Mouse (Mus musculus): ENCODE measurements around the gene Rep15. TPM values are rescaled to one million over a fixed set of nuclear protein-coding genes. Genes with fewer than 3 reads are reported as not detected.

Rep15 gene
- 2.4 TPM for polyA plus RNA-seq (2021)

DNA sequence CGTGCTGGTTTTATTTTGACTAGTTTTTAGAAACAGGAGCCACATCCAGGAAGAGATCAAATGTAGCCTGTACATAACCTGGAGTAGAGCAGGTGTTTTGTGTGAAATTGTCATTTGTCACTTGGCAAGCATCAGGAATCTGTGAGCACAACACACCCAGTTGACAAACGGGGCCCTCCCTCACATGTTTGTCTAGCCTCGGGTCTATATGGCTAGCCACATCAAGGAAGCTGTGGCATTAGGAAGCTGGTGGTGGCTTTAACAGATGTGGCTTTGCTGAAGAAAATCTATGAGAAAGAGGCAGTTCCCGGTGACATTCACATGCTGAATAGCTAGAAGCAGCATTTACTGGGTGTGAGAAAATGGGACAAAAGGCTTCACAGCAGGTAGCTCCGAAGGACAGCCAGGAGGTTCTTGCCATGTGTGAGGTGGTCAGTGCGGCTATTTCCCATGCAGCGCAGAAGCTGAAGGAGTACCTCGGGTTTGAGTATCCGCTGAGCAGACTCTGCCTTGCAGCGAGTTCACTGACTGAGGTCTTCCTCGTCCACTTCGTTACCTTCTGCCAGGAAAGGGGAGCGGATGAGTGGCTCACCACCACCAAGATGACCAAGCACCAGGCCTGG lies at the start of gene Rep15:
Gene Rep15 (plus strand): TSS at position 282 of the 623 bp plus-strand sequence.
- no peak for DNase-seq (ENCODE audit: low read depth, low spot score)
- TF ChIP-seq CTCF (IDR thresholded peaks at IDR 0.05), result no peak
- ChIA-PET CTCF (interaction anchor here (1.1 kb wide), 1 partner anchor 17 kb away, joined by 3 read pairs; no protein-coding TSS in a partner anchor), POLR2A (no interaction called here)
- in situ Hi-C loops (cut with MboI; ENCODE audit: low pct_unique_long_range_greater_than_20kb), result no loop called here
- no peaks in the 10 kb centered on the region for H3K27me3 ChIP-seq
- no peak for ATAC-seq

GRCm38 (mm10) chr6:146984569-146984968 lies 47.8 kb upstream of the Rep15 start:
- in situ Hi-C loops (cut with MboI; ENCODE audit: low pct_unique_long_range_greater_than_20kb), result loop anchor here (10.0 kb wide), 1 partner anchor 330 kb away; no protein-coding TSS in a partner anchor
- no peak for TF ChIP-seq CTCF (IDR thresholded peaks at IDR 0.05)
- no peak for ATAC-seq
- H3K27me3 ChIP-seq, result no peaks in the 10 kb centered on the region
- no peak for DNase-seq (ENCODE audit: low read depth, low spot score)
- POLR2A ChIA-PET, result no interaction called here
- CTCF ChIA-PET, result interaction anchor here (0.9 to 1.5 kb wide), 4 partner anchors 9 to 151 kb away, joined by 3 to 4 read pairs (median 3); no protein-coding TSS in a partner anchor

DNA sequence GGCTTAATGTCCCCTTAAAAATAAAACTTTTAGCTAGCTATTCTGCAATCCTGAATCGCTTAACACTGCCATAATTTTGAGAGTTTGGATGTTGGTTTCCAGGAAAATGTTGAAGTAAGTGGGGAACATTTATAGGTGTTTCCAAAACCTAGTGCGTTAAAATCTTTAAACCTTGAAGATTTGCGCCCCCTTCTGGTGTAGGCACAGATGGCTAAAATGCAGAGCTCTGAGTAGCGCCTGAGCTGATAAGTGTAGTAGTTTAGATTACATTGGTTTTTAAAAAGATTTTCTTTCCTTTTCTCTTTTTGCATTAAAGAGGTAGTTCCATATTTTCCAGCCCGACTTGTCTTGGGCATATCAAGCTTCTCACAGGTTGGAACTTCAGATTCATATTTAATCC lies 38.1 kb upstream of the Rep15 start:
- TF ChIP-seq CTCF (IDR thresholded peaks at IDR 0.05), result peak; percentile 77
- H3K27me3 ChIP-seq, result no peaks in the 10 kb centered on the region
- DNase-seq (ENCODE audit: low read depth, low spot score) (no peak), ATAC-seq (peak; percentile 39)
- ChIA-PET POLR2A (no interaction called here), CTCF (interaction anchor here (0.8 to 3.3 kb wide), 19 partner anchors 9 to 173 kb away, joined by 3 to 29 read pairs (median 3); no protein-coding TSS in a partner anchor)
- in situ Hi-C loops (cut with MboI; ENCODE audit: low pct_unique_long_range_greater_than_20kb), result loop anchor here (5.0 kb wide), 1 partner anchor 157 kb away; no protein-coding TSS in a partner anchor

DNA sequence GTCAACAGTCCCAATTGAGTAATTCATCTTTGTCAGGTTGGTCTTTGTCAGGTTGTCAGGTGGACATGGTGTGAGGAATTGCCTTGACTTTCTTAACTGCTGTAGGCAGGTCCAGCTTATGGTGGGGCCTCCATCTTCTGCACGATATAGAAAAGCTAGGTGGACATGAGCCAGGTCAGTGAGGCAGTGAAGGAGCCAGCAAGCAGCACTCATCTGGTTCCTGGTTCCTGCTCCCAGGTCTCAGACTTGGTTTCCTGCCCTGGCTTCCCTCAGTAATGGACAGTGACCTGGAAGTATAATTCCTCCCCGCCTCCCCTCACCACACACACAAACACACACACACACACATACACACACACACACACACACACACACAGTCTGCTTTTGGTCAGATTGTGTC lies 37.0 kb upstream of the Rep15 start:
- H3K27me3 ChIP-seq, result no peaks in the 10 kb centered on the region
- CTCF ChIA-PET, result interaction anchor here (1.3 to 3.3 kb wide), 4 partner anchors 8 to 162 kb away, joined by 3 to 29 read pairs (median 5); no protein-coding TSS in a partner anchor

GRCm38 (mm10) chr6:146995878-146996277 lies 36.5 kb upstream of the Rep15 start:
- in situ Hi-C loops (cut with MboI; ENCODE audit: low pct_unique_long_range_greater_than_20kb), result no loop called here
- DNase-seq (ENCODE audit: low read depth, low spot score) (no peak), ATAC-seq (no peak)
- no peak for TF ChIP-seq CTCF (IDR thresholded peaks at IDR 0.05)
- no peaks in the 10 kb centered on the region for H3K27me3 ChIP-seq
- ChIA-PET POLR2A (no interaction called here), CTCF (interaction anchor here (0.8 to 1.9 kb wide), 5 partner anchors 9 to 171 kb away, joined by 3 to 5 read pairs (median 3); no protein-coding TSS in a partner anchor)

More for the DNA sequence above, 37.0 kb upstream of the Rep15 start:
- TF ChIP-seq CTCF (IDR thresholded peaks at IDR 0.05), result no peak
- DNase-seq (ENCODE audit: low read depth, low spot score), result no peak
- POLR2A ChIA-PET, result no interaction called here
- in situ Hi-C loops (cut with MboI; ENCODE audit: low pct_unique_long_range_greater_than_20kb), result no loop called here
- ATAC-seq, result no peak

GRCm38 (mm10) chr6:146997006-146997405 lies 35.4 kb upstream of the Rep15 start:
- in situ Hi-C loops (cut with MboI; ENCODE audit: low pct_unique_long_range_greater_than_20kb), result no loop called here
- DNase-seq (ENCODE audit: low read depth, low spot score) (no peak), ATAC-seq (no peak)
- no peaks in the 10 kb centered on the region for H3K27me3 ChIP-seq
- ChIA-PET POLR2A (no interaction called here), CTCF (no interaction called here)
- no peak for TF ChIP-seq CTCF (IDR thresholded peaks at IDR 0.05)

DNA sequence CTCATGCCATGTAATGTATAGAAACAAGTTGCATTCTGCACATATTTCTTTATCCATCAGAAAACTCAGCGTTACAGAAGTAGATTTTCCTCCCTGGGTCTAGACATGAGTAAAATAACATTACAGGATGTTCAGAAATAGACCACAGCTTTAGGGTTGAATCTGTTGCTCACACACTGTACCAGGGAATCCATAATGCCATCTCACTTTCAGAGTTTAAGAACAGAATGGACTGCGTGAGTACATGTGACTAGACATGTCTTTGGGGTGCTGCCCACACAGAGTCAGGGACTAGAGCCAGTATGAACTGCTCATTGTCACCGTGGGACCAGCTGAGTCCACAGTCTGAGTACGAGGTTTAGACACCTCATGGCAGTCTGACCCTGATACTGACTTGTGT lies 33.7 kb upstream of the Rep15 start:
- TF ChIP-seq CTCF (IDR thresholded peaks at IDR 0.05), result no peak
- H3K27me3 ChIP-seq, result no peaks in the 10 kb centered on the region
- ChIA-PET POLR2A (interaction anchor here (1.1 kb wide), 1 partner anchor 94 kb away, joined by 3 read pairs; no protein-coding TSS in a partner anchor), CTCF (no interaction called here)
- in situ Hi-C loops (cut with MboI; ENCODE audit: low pct_unique_long_range_greater_than_20kb), result no loop called here
- DNase-seq (ENCODE audit: low read depth, low spot score) (no peak), ATAC-seq (no peak)

DNA sequence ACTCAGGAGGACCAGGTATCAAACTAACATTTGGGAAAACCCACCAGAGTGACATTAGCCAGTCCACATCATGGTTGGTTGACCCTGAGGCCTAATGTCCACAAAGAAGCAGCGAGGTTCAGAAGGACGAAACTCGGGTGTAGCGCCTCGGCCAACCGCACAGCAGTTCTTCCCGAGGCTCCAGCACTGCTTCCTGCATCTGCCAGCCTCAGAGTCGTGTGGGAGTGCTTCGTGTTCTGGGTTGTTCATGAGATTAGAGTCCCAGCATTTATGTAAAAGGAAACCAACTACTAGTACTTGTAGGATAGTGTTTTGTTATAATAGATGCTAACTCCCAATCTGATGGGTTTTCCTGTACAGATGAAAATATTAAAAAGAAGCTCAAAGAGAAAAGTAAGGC lies 33.1 kb upstream of the Rep15 start:
- DNase-seq (ENCODE audit: low read depth, low spot score) (no peak), ATAC-seq (no peak)
- no peaks in the 10 kb centered on the region for H3K27me3 ChIP-seq
- CTCF ChIA-PET, result interaction anchor here (1.6 to 2.4 kb wide), 2 partner anchors 14 to 166 kb away, joined by 3 to 8 read pairs; no protein-coding TSS in a partner anchor
- POLR2A ChIA-PET, result no interaction called here
- no peak for TF ChIP-seq CTCF (IDR thresholded peaks at IDR 0.05)
- in situ Hi-C loops (cut with MboI; ENCODE audit: low pct_unique_long_range_greater_than_20kb), result no loop called here

DNA sequence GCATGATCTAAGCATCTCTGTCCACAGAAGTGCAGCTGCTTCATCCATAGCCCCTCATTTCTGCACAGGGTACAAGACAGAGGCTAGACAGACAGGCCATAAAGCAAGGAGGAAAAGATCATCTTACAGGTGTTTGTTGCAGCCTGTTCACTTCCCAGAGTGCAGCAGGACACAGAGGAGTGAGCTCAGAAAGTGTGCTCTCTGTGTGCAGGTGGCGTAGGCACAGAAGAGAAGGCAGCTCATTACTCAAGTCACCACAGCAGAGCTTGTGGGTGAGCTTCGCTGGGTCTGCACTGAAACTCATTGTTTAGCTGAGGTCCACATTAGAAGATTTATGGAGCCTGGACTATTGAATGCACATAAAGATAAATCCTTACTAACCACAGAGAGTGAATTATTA lies 32.6 kb upstream of the Rep15 start:
- in situ Hi-C loops (cut with MboI; ENCODE audit: low pct_unique_long_range_greater_than_20kb), result loop anchor here (25.0 kb wide), 2 partner anchors 963 to 1138 kb away; no protein-coding TSS in a partner anchor
- no peak for DNase-seq (ENCODE audit: low read depth, low spot score)
- POLR2A ChIA-PET, result no interaction called here
- no peak for TF ChIP-seq CTCF (IDR thresholded peaks at IDR 0.05)
- H3K27me3 ChIP-seq, result no peaks in the 10 kb centered on the region
- no peak for ATAC-seq
- CTCF ChIA-PET, result interaction anchor here (1.6 to 2.4 kb wide), 2 partner anchors 14 to 166 kb away, joined by 3 to 8 read pairs; no protein-coding TSS in a partner anchor

- CTCF ChIA-PET, result interaction anchor here (0.7 kb wide), 1 partner anchor 12 kb away, joined by 3 read pairs; no protein-coding TSS in a partner anchor
- in situ Hi-C loops (cut with MboI; ENCODE audit: low pct_unique_long_range_greater_than_20kb), result loop anchor here (25.0 kb wide), 2 partner anchors 954 to 1129 kb away; no protein-coding TSS in a partner anchor
- POLR2A ChIA-PET, result no interaction called here
- TF ChIP-seq CTCF (IDR thresholded peaks at IDR 0.05), result peak; percentile 80
- no peaks in the 10 kb centered on the region for H3K27me3 ChIP-seq
- DNase-seq (ENCODE audit: low read depth, low spot score), result no peak
- ATAC-seq, result no peak
Observed at GRCm38 (mm10) chr6:147008148-147008547, 24.2 kb upstream of the Rep15 start.

DNA sequence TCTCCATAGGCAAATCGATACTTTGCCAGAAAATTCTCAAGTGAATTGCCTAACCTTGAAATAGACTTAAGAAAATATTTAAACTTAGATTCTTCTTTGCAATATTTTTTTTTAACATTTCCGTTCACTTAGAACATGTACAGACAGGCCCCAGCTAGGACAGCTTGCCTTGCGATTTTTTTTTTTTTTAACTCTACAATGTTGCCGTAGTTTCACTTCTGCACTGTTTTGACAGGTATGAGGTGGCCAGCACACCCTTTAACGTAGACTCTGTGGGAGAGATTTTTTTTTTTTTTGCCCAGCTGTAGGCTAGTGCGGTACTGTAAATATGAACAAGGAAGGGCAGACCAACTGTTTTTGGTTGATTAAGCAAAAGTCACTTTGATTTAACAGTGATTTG lies 22.0 kb upstream of the Rep15 start:
- ATAC-seq (no peak), DNase-seq (ENCODE audit: low read depth, low spot score) (no peak)
- ChIA-PET POLR2A (no interaction called here), CTCF (interaction anchor here (2.8 kb wide), 1 partner anchor 186 kb away, joined by 7 read pairs; no protein-coding TSS in a partner anchor)
- no peak for TF ChIP-seq CTCF (IDR thresholded peaks at IDR 0.05)
- in situ Hi-C loops (cut with MboI; ENCODE audit: low pct_unique_long_range_greater_than_20kb), result loop anchor here (25.0 kb wide), 2 partner anchors 952 to 1127 kb away; no protein-coding TSS in a partner anchor
- no peaks in the 10 kb centered on the region for H3K27me3 ChIP-seq
